Mouse (Mus musculus): Measurements from ENCODE around the gene Rnpep. TPM values are rescaled to one million over a fixed set of nuclear protein-coding genes. Genes with fewer than 3 reads are reported as not detected.
"Not testable (repeated sequence)": the region's sequence is repeated elsewhere in the genome, so short reads cannot be mapped to it uniquely, and the experiment has no call there.

Gene Rnpep
- polyA plus RNA-seq, 1 experiment from 2014 or later = 97.1 TPM

DNA sequence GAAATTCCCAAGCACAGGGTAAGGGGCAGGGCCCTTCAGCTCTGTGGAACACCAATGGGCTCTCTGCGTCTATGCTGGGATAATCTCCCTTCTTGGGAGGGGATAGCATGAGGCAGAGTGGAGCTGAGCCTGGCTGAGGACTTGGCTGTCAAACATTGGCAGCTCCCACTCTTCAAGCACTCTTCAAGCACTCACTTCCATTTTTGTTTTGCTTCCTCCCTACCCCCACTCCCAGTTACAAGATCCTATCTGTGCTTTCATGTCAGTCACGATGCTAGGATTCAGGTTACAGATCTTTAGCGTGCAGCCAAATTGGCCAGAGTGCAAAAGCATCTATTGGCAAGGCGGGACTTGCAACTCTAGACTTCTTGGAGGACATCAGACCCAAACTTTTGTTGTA is 31.0 kb downstream of the Rnpep start:
- no peak overlapping the region for H3K4me3 ChIP-seq
- peaks cover 68% of the 10 kb centered on the region for H3K4me1 ChIP-seq
- H3K27me3 ChIP-seq (replicated peaks; ENCODE audit: low read depth, poor library complexity, severe bottlenecking) = peaks cover 25% of the 10 kb centered on the region
- DNase-seq (ENCODE audit: low spot score) = peak; percentile 30
- no peaks in the 10 kb centered on the region for H3K36me3 ChIP-seq (replicated peaks)
- WGBS = 39% methylated on average over 4 of the region's 4 CpGs
- peak overlapping the region; percentile 52; the same call in 1 of the 2 replicates for H3K27ac ChIP-seq (replicated peaks)
- no peaks in the 10 kb centered on the region for H3K9me3 ChIP-seq

- peak overlapping the region; percentile 51; the same call in 1 of the 2 replicates for H3K27ac ChIP-seq (replicated peaks)
- H3K4me1 ChIP-seq = peaks cover 58% of the 10 kb centered on the region
- H3K4me3 ChIP-seq = no peak overlapping the region
- no peaks in the 10 kb centered on the region for H3K36me3 ChIP-seq (replicated peaks)
- DNase-seq (ENCODE audit: low spot score) = peak; percentile 31
- peaks cover 28% of the 10 kb centered on the region for H3K27me3 ChIP-seq (replicated peaks; ENCODE audit: low read depth, poor library complexity, severe bottlenecking)
- no peaks in the 10 kb centered on the region for H3K9me3 ChIP-seq
- 68% methylated on average over 8 of the region's 8 CpGs for WGBS
These were observed 32.5 kb downstream of the Rnpep start for GRCm38 (mm10) chr1:135251405-135251804.

DNA sequence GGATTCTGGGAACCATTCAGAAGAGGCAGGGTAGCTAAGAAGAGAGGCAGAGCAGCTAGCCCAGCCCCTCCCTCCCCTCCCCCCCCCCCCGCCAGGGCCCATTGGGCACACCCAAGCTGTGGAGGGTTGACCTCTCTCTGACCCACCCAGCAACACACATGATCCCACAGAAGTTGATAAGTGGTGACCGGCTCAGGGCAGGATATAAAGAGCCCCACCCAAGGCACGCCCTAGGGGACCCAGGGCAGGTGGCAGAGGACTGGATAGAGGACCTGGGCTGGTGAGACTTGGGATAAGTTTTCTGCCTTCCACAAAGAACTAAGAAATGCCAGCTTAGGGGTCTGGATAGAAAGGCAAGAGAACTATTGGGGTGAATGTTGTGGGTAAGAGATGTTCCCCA is 33.2 kb downstream of the Rnpep start:
- Histone ChIP-seq H3K36me3 (replicated peaks) (no peaks in the 10 kb centered on the region), H3K27me3 (replicated peaks; ENCODE audit: low read depth, poor library complexity, severe bottlenecking) (peaks cover 28% of the 10 kb centered on the region), H3K4me1 (peaks cover 52% of the 10 kb centered on the region), H3K4me3 (no peak overlapping the region), H3K9me3 (no peaks in the 10 kb centered on the region), H3K27ac (replicated peaks) (no peak overlapping the region)
- 63% methylated on average over 3 of the region's 3 CpGs for WGBS
- DNase-seq (ENCODE audit: low spot score) = no peak

DNA sequence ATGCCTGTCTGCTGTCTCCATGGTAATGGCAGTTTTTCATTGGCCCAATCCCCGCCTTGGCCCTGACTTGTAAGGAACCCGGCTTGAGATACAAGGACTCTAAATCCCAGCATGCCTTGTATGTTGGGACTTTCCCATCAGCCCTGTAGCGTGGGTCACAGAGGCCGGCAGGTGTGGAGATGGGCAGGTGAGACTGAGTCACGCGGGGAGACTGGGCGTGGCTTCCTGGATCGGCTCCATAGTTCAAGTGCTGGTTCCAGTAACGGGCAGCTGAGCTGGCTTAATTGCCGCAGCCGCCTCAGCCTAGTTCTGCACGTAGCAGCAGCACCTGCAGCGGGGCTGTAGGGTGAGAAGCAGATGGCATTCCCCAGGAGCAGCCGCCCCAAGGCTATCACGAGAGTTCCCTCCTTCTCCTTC is 35.4 kb downstream of the Rnpep start:
- Histone ChIP-seq H3K9me3 (no peaks in the 10 kb centered on the region), H3K4me1 (peaks cover 32% of the 10 kb centered on the region), H3K36me3 (replicated peaks) (no peaks in the 10 kb centered on the region), H3K27me3 (replicated peaks; ENCODE audit: low read depth, poor library complexity, severe bottlenecking) (peaks cover 28% of the 10 kb centered on the region), H3K4me3 (peak overlapping the region; percentile 40), H3K27ac (replicated peaks) (no peak overlapping the region)
- 9% methylated on average over 15 of the region's 15 CpGs for WGBS
- peak; percentile 47 for DNase-seq (ENCODE audit: low spot score)

GRCm38 (mm10) chr1:135244014-135244413 is 39.9 kb downstream of the Rnpep start:
- 85% methylated on average over 8 of the region's 8 CpGs for WGBS
- H3K27me3 ChIP-seq (replicated peaks; ENCODE audit: low read depth, poor library complexity, severe bottlenecking) = peaks cover 17% of the 10 kb centered on the region

GRCm38 (mm10) chr1:135240206-135240605 is 43.7 kb downstream of the Rnpep start:
- H3K27ac ChIP-seq (replicated peaks); H3K9me3 ChIP-seq; H3K4me3 ChIP-seq; DNase-seq (ENCODE audit: low spot score); H3K36me3 ChIP-seq (replicated peaks); H3K4me1 ChIP-seq; H3K27me3 ChIP-seq (replicated peaks; ENCODE audit: low read depth, poor library complexity, severe bottlenecking): not testable (repeated sequence)
- WGBS = 87% methylated on average over 4 of the region's 4 CpGs

More at GRCm38 (mm10) chr1:135244014-135244413, 39.9 kb downstream of the Rnpep start:
- peaks cover 7% of the 10 kb centered on the region for H3K4me1 ChIP-seq
- no peak overlapping the region for H3K4me3 ChIP-seq
- no peaks in the 10 kb centered on the region for H3K36me3 ChIP-seq (replicated peaks)
- no peaks in the 10 kb centered on the region for H3K9me3 ChIP-seq
- DNase-seq (ENCODE audit: low spot score) = no peak
- no peak overlapping the region for H3K27ac ChIP-seq (replicated peaks)

- no peaks in the 10 kb centered on the region for H3K36me3 ChIP-seq (replicated peaks)
- no peaks in the 10 kb centered on the region for H3K27me3 ChIP-seq (replicated peaks; ENCODE audit: low read depth, poor library complexity, severe bottlenecking)
- DNase-seq (ENCODE audit: low spot score) = no peak
- H3K4me1 ChIP-seq = peaks cover 5% of the 10 kb centered on the region; the same call in 1 of the 2 replicates
- H3K9me3 ChIP-seq = no peaks in the 10 kb centered on the region
- no peak overlapping the region for H3K4me3 ChIP-seq
- WGBS = 70% methylated on average over 12 of the region's 12 CpGs
- H3K27ac ChIP-seq (replicated peaks) = no peak overlapping the region
These were observed 46.6 kb downstream of the Rnpep start for GRCm38 (mm10) chr1:135237131-135237851.

- no peaks in the 10 kb centered on the region for H3K36me3 ChIP-seq (replicated peaks)
- no peak overlapping the region for H3K4me3 ChIP-seq
- DNase-seq (ENCODE audit: low spot score) = no peak
- peaks cover 5% of the 10 kb centered on the region; the same call in 1 of the 2 replicates for H3K4me1 ChIP-seq
- 90% methylated on average over 12 of the region's 12 CpGs for WGBS
- H3K27me3 ChIP-seq (replicated peaks; ENCODE audit: low read depth, poor library complexity, severe bottlenecking) = no peaks in the 10 kb centered on the region
- H3K27ac ChIP-seq (replicated peaks) = no peak overlapping the region
- no peaks in the 10 kb centered on the region for H3K9me3 ChIP-seq
These were observed 49.1 kb downstream of the Rnpep start for GRCm38 (mm10) chr1:135234771-135235170.

DNA sequence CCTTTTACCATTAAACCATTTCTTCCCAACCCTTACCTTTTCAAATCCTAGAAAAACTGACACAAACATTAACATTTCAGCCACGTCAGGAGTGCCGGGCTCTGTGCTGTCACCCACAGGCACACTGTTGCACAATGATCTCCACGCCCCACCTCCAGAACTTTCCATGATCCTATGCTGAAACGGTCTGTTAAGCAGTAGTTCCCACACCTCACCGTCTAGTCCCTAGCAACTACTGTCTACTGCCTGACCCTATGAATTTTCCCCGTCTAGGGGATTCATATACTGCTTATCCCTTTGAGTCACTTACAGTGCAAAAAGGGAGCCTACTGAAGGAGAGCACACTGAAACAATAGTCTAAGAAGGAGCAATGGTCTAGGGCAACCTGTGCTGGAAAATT is 49.9 kb downstream of the Rnpep start:
- Histone ChIP-seq H3K36me3 (replicated peaks) (no peaks in the 10 kb centered on the region), H3K27ac (replicated peaks) (no peak overlapping the region), H3K4me3 (no peak overlapping the region), H3K9me3 (no peaks in the 10 kb centered on the region), H3K4me1 (peaks cover 5% of the 10 kb centered on the region; the same call in 1 of the 2 replicates), H3K27me3 (replicated peaks; ENCODE audit: low read depth, poor library complexity, severe bottlenecking) (no peaks in the 10 kb centered on the region)
- no peak for DNase-seq (ENCODE audit: low spot score)
- 92% methylated on average over 6 of the region's 6 CpGs for WGBS

- WGBS = 77% methylated on average over 20 of the region's 20 CpGs
- not testable (repeated sequence) for DNase-seq (ENCODE audit: low spot score); H3K27me3 ChIP-seq (replicated peaks; ENCODE audit: low read depth, poor library complexity, severe bottlenecking); H3K36me3 ChIP-seq (replicated peaks); H3K27ac ChIP-seq (replicated peaks); H3K9me3 ChIP-seq; H3K4me3 ChIP-seq; H3K4me1 ChIP-seq
These were observed 52.0 kb downstream of the Rnpep start for GRCm38 (mm10) chr1:135231878-135232277.

GRCm38 (mm10) chr1:135227339-135227950 is 56.4 kb downstream of the Rnpep start:
- WGBS = 80% methylated on average over 13 of the region's 13 CpGs
- Histone ChIP-seq H3K9me3 (no peaks in the 10 kb centered on the region), H3K27ac (replicated peaks) (no peak overlapping the region), H3K27me3 (replicated peaks; ENCODE audit: low read depth, poor library complexity, severe bottlenecking) (no peaks in the 10 kb centered on the region), H3K4me3 (no peak overlapping the region), H3K4me1 (no peaks in the 10 kb centered on the region), H3K36me3 (replicated peaks) (no peaks in the 10 kb centered on the region)
- DNase-seq (ENCODE audit: low spot score) = no peak

DNA sequence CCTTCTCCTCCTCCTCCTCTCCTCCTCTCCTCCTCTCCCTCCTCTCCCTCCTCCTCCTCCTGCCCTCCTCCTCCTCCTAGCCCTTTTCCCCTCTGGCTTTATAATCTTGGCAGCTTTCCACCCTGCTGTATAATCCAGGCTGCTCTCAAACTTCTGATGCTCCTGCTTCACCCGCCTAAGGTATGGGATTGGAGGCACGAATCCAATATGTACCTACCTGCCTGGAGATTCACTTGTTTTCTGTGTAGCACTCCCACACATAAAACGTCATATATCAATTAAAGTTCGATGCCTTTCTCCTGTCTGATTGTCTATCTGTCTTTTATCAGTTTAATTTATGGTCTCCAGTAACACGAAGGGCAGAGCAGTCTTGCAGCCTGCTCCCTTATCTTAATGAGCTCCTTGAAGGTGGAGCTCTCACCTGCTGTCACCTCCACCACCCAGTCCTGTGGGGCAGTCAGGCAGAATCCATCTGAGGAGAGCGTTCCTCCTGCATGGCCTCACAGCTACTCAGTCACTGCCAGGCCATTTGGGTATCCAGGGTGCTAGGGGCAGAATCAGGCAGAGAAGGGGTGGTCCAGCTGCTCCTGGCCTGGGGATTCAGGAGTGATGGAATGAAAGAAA is 58.8 kb downstream of the Rnpep start:
- Histone ChIP-seq H3K9me3 (no peaks in the 10 kb centered on the region), H3K4me3 (no peak overlapping the region)
- 74% methylated on average over 6 of the region's 6 CpGs for WGBS

DNA sequence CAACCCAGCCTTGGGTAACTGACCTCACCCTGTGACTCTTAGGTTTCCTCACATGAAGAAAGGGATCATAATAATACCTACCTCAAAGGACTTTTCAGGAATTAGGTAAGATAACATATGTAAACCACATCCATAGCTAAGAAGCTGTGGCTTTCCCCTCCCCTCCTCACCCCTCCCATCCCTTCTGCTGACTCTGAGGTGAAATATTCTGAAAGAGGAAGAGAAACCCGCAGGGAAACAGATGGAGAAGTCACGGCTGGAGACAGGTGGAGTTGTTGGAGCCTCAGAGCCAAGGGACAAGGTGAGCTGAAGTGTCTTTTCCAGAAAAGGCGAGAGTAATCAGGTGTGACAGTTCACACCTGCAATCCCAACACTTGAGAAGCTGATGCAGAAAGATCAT is 59.7 kb downstream of the Rnpep start:
- DNase-seq (ENCODE audit: low spot score) = no peak
- no peaks in the 10 kb centered on the region for H3K4me1 ChIP-seq
- H3K27me3 ChIP-seq (replicated peaks; ENCODE audit: low read depth, poor library complexity, severe bottlenecking) = no peaks in the 10 kb centered on the region
- no peak overlapping the region for H3K4me3 ChIP-seq
- H3K36me3 ChIP-seq (replicated peaks) = no peaks in the 10 kb centered on the region
- H3K27ac ChIP-seq (replicated peaks) = no peak overlapping the region
- no peaks in the 10 kb centered on the region for H3K9me3 ChIP-seq
- 81% methylated on average over 3 of the region's 3 CpGs for WGBS

More for the DNA sequence above, 58.8 kb downstream of the Rnpep start:
- H3K27ac ChIP-seq (replicated peaks) = no peak overlapping the region; the same call in 1 of the 2 replicates
- H3K4me1 ChIP-seq = no peaks in the 10 kb centered on the region
- no peaks in the 10 kb centered on the region for H3K27me3 ChIP-seq (replicated peaks; ENCODE audit: low read depth, poor library complexity, severe bottlenecking)
- no peak for DNase-seq (ENCODE audit: low spot score)
- H3K36me3 ChIP-seq (replicated peaks) = no peaks in the 10 kb centered on the region

Measured in embryonic facial prominence, embryonic 10.5 days (tissue).